Mouse (Mus musculus): ENCODE data around the gene Zfp341. TPM values are rescaled to one million over a fixed set of nuclear protein-coding genes. Genes with fewer than 3 reads are reported as not detected.

Zfp341 gene
- total and polyA plus RNA-seq, 3 experiments: 2.7 to 4.0 (median 3.1) TPM

DNA sequence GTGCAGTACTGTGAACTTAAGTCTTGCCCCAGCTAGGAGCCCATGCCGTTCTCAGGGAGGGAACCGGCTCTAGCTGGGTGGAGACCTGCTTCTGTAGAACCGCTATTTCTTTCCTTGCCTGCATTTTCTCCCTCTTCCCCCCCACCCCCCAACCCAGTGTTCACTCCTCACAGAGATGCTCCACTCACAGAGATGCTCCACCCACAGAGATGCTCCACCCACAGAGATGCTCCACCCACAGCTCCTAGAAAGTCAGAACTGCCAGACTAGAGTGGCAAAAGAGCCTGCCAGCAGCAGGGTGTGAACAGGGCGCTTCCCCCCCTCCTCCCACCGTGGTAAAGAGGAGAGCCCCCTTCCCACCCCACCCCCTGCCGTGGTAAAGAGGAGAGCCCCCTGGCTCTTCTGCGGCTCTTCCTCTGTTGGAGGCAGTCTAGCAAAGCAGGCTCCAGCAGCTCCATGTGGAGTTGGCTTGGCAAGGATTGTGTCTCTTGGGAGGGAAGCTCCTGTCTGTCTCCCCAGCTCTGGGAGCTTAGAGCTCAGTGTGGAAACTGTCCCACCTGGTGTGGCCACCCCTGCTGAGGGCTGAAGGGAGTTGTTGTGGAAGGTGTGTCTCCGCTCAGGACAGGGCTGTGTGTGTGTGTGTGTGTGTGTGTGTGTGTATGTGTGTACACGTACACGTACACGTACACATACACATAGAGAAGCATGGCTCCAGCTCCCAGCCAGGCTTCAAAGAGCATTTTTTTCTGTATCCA lies 80.3 kb downstream of the Zfp341 start:
- TF ChIP-seq POLR2A (IDR thresholded peaks at IDR 0.05; ENCODE audit: insufficient read depth, low read depth, low read length): no peak
- TF ChIP-seq CTCF (IDR thresholded peaks at IDR 0.05): no peak
- TF ChIP-seq EP300 (IDR thresholded peaks at IDR 0.05; ENCODE audit: insufficient read depth, low read depth, low read length): no peak
- peak in 1 of 2 experiments; percentile 40 for DNase-seq
- H3K4me3 ChIP-seq: no peak overlapping the region
- no peaks in the 10 kb centered on the region; the same call in none of the 2 replicates for H3K4me1 ChIP-seq (ENCODE audit: control insufficient read depth, insufficient read depth, low read length)
- H3K27me3 ChIP-seq (ENCODE audit: control insufficient read depth, insufficient read depth, low read length): no peaks in the 10 kb centered on the region
- H3K27ac ChIP-seq: no peak overlapping the region
- H3K36me3 ChIP-seq (ENCODE audit: control insufficient read depth, insufficient read depth, low read length): no peaks in the 10 kb centered on the region
- peaks cover 1% of the 10 kb centered on the region for H3K79me2 ChIP-seq (replicated peaks; ENCODE audit: control insufficient read depth, insufficient read depth, low read length)
- intact Hi-C loops (cut with DNase I): no loop called here
- WGBS: 62% methylated on average over 11 of the region's 11 CpGs
- no peak overlapping the region for H3K9ac ChIP-seq (ENCODE audit: low read depth, low read length)

DNA sequence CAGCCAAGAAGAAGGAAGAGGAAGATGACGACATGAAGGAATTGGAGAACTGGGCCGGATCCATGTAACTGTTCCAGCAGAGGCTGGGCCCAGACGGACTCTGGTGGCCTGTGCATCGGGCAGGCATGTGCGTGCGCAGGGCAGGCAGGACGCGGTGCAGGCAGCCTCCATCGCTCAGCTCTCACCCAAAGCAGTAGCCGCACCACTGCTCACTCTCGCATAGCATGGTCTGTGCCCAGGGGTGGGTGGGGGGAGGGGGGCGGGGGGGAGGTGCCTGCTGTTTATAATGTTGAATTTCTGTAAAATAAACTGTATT lies 80.8 kb downstream of the Zfp341 start:
- intact Hi-C loops (cut with DNase I): no loop called here
- Histone ChIP-seq H3K36me3 (ENCODE audit: control insufficient read depth, insufficient read depth, low read length) (no peaks in the 10 kb centered on the region), H3K27me3 (ENCODE audit: control insufficient read depth, insufficient read depth, low read length) (no peaks in the 10 kb centered on the region), H3K79me2 (replicated peaks; ENCODE audit: control insufficient read depth, insufficient read depth, low read length) (no peaks in the 10 kb centered on the region; the same call in 1 of the 2 replicates), H3K4me1 (ENCODE audit: control insufficient read depth, insufficient read depth, low read length) (no peaks in the 10 kb centered on the region; the same call in 1 of the 2 replicates), H3K9ac (ENCODE audit: low read depth, low read length) (no peak overlapping the region), H3K27ac (no peak overlapping the region), H3K4me3 (no peak overlapping the region)
- WGBS: 71% methylated on average over 12 of the region's 12 CpGs
- peak; percentile 63 to 67 for DNase-seq
- TF ChIP-seq EP300 (IDR thresholded peaks at IDR 0.05; ENCODE audit: insufficient read depth, low read depth, low read length) (no peak), CTCF (IDR thresholded peaks at IDR 0.05) (no peak)

DNA sequence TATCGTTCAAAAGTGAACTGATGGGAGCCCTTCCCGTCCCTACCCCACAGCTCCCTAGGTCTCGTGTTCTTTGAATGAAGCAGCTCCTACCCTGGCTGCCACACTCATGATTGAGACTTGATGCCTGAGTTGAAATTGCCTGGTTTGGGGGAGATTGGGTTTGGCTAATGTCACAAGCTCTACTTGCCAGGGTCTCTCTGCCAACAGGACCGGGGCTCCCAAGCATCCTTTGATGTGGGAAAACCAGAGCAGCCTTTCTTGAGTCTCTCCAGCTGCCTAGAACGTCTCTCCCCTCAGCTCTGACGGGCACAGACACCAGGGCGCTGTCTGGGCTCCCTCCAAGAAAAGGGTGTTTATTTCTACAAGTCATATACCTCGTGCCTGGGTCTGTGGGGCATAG lies 82.6 kb downstream of the Zfp341 start:
- Histone ChIP-seq H3K79me2 (replicated peaks; ENCODE audit: control insufficient read depth, insufficient read depth, low read length) (no peaks in the 10 kb centered on the region), H3K4me3 (no peak overlapping the region), H3K4me1 (ENCODE audit: control insufficient read depth, insufficient read depth, low read length) (no peaks in the 10 kb centered on the region; the same call in 1 of the 2 replicates), H3K9ac (ENCODE audit: low read depth, low read length) (no peak overlapping the region), H3K36me3 (ENCODE audit: control insufficient read depth, insufficient read depth, low read length) (no peaks in the 10 kb centered on the region), H3K27ac (no peak overlapping the region), H3K27me3 (ENCODE audit: control insufficient read depth, insufficient read depth, low read length) (no peaks in the 10 kb centered on the region)
- TF ChIP-seq CTCF (IDR thresholded peaks at IDR 0.05) (no peak), POLR2A (IDR thresholded peaks at IDR 0.05; ENCODE audit: insufficient read depth, low read depth, low read length) (no peak), EP300 (IDR thresholded peaks at IDR 0.05; ENCODE audit: insufficient read depth, low read depth, low read length) (no peak)
- no peak for DNase-seq
- intact Hi-C loops (cut with DNase I): no loop called here
- 85% methylated on average over 8 of the region's 8 CpGs for WGBS

Other genes starting within 250 kb of the Zfp341 start
- gene Cdk5rap1, start 240.3 kb upstream of the Zfp341 start, total RNA-seq (2021): 10 to 100 TPM; 20.1 to 20.2 TPM
- 10.5 and 21.1 TPM in 2 replicates for gene Cdk5rap1, start 240.3 kb upstream of the Zfp341 start, polyA plus RNA-seq (2012; rRNA removed)
- gene Snta1, start 205.2 kb upstream of the Zfp341 start, total RNA-seq (2021): 10 to 100 TPM; 73.6 to 95.0 TPM
- gene Snta1, start 205.2 kb upstream of the Zfp341 start, polyA plus RNA-seq (2012; rRNA removed): 64.8 and 66.0 TPM in 2 replicates
- gene Cbfa2t2, start 176.8 kb upstream of the Zfp341 start, total RNA-seq (2021): 10 to 100 TPM; 15.6 to 17.3 TPM
- gene Cbfa2t2, start 176.8 kb upstream of the Zfp341 start, polyA plus RNA-seq (2012; rRNA removed): 7.8 and 14.4 TPM in 2 replicates
- gene 1700003F12Rik, start 66.2 kb upstream of the Zfp341 start, total RNA-seq (2021): not detected
- 0.39 TPM in 1 of 2 replicates, not detected in the other for gene 1700003F12Rik, start 66.2 kb upstream of the Zfp341 start, polyA plus RNA-seq (2012; rRNA removed)
- gene Actl10, start 61.5 kb upstream of the Zfp341 start, total RNA-seq (2021): not detected
- gene Actl10, start 61.5 kb upstream of the Zfp341 start, polyA plus RNA-seq (2012; rRNA removed): not detected in 2 replicates
- under 1 TPM; 0.20 to 0.23 TPM for gene Necab3, start 54.4 kb upstream of the Zfp341 start, total RNA-seq (2021)
- 0.90 and 1.7 TPM in 2 replicates for gene Necab3, start 54.4 kb upstream of the Zfp341 start, polyA plus RNA-seq (2012; rRNA removed)
- gene E2f1, start 43.4 kb upstream of the Zfp341 start, total RNA-seq (2021): under 1 TPM; 0.39 to 0.70 TPM
- 1.1 and 1.2 TPM in 2 replicates for gene E2f1, start 43.4 kb upstream of the Zfp341 start, polyA plus RNA-seq (2012; rRNA removed)
- gene Pxmp4, start 9.6 kb upstream of the Zfp341 start, total RNA-seq (2021): 10 to 100 TPM; 20.9 to 21.5 TPM
- 47.2 and 49.9 TPM in 2 replicates for gene Pxmp4, start 9.6 kb upstream of the Zfp341 start, polyA plus RNA-seq (2012; rRNA removed)
- gene 4930519P11Rik, start 140 bp downstream of the Zfp341 start, total RNA-seq (2021): not detected
- 0.57 TPM in 1 of 2 replicates, not detected in the other for gene 4930519P11Rik, start 140 bp downstream of the Zfp341 start, polyA plus RNA-seq (2012; rRNA removed)
- gene Chmp4b, start 38.4 kb downstream of the Zfp341 start, total RNA-seq (2021): 100 to 1,000 TPM; 106 to 124 TPM
- 64.4 and 89.4 TPM in 2 replicates for gene Chmp4b, start 38.4 kb downstream of the Zfp341 start, polyA plus RNA-seq (2012; rRNA removed)
- not detected for gene Gm14214, start 156.7 kb downstream of the Zfp341 start, total RNA-seq (2021)
- not detected in 2 replicates for gene Gm14214, start 156.7 kb downstream of the Zfp341 start, polyA plus RNA-seq (2012; rRNA removed)
- gene Raly, start 177.8 kb downstream of the Zfp341 start, total RNA-seq (2021): 10 to 100 TPM; 83.4 to 92.7 TPM
- gene Raly, start 177.8 kb downstream of the Zfp341 start, polyA plus RNA-seq (2012; rRNA removed): 89.8 and 112 TPM in 2 replicates
- gene a, start 178.1 kb downstream of the Zfp341 start, total RNA-seq (2021): not detected
- gene a, start 178.1 kb downstream of the Zfp341 start, polyA plus RNA-seq (2012; rRNA removed): not detected in 2 replicates